Mouse (Mus musculus) cerebellum, adult 2 months (tissue): ENCODE results near the gene Dstyk. TPM values are rescaled to one million over a fixed set of nuclear protein-coding genes. Genes with fewer than 3 reads are reported as not detected.

ENCODE experiments used
- DNase-seq, 2 experiments: peaks; one replicate each; pipeline ENCODE4 v3.0.0; 2021
- H3K27ac ChIP-seq: fragments of 200-500 bp; 2 replicates; pipeline ENCODE4 v1.5.1; 2012; ENCODE audit warnings: low read length, control low read depth, inconsistent platforms; ENCODE audit not compliant: insufficient read depth
- H3K27me3 ChIP-seq: fragments of 200-500 bp; 2 replicates; pipeline ENCODE4 v1.6.1; 2012; ENCODE audit warnings: inconsistent platforms, mild to moderate bottlenecking, low read length, moderate library complexity; ENCODE audit not compliant: control insufficient read depth, insufficient read depth
- H3K4me1 ChIP-seq: fragments of 200-500 bp; 2 replicates; pipeline ENCODE4 v1.6.1; 2011; ENCODE audit warnings: low read length; ENCODE audit not compliant: control insufficient read depth, insufficient read depth
- H3K4me3 ChIP-seq: fragments of 200-500 bp; replicated peaks from 2 replicates; pipeline ENCODE3; 2011; ENCODE audit warnings: mild to moderate bottlenecking, low read depth, low read length, control low read depth; ENCODE audit not compliant: insufficient read depth
- CTCF ChIP-seq: fragments of 200-500 bp; IDR thresholded peaks from 2 replicates; pipeline ENCODE4 v1.5.1; 2011; ENCODE audit warnings: low read depth, mild to moderate bottlenecking, control low read depth, low read length, moderate library complexity, borderline replicate concordance; ENCODE audit not compliant: insufficient read depth
- POLR2A ChIP-seq: fragments of 200-500 bp; IDR thresholded peaks from 2 replicates; pipeline ENCODE4 v1.6.1; 2011; ENCODE audit warnings: low read length, control low read depth, borderline replicate concordance; ENCODE audit not compliant: insufficient read depth
- WGBS: fragments of 180-500 bp; shearing (Covaris S2); methylation state at CpG from one replicate; pipeline ENCODE4 v1.1.7; 2018; 5-methylcytosine and 5-hydroxymethylcytosine counted together
- polyA plus RNA-seq: library from polyadenylated mRNA; depleted of rRNA; stranded (reverse); fragments of >200 nt; gene quantifications from 2 replicates; pipeline ENCODE4 v1.2.3, GENCODE M21; 2012

Gene Dstyk
- polyA plus RNA-seq, 1 experiment = 32.6 TPM

DNA sequence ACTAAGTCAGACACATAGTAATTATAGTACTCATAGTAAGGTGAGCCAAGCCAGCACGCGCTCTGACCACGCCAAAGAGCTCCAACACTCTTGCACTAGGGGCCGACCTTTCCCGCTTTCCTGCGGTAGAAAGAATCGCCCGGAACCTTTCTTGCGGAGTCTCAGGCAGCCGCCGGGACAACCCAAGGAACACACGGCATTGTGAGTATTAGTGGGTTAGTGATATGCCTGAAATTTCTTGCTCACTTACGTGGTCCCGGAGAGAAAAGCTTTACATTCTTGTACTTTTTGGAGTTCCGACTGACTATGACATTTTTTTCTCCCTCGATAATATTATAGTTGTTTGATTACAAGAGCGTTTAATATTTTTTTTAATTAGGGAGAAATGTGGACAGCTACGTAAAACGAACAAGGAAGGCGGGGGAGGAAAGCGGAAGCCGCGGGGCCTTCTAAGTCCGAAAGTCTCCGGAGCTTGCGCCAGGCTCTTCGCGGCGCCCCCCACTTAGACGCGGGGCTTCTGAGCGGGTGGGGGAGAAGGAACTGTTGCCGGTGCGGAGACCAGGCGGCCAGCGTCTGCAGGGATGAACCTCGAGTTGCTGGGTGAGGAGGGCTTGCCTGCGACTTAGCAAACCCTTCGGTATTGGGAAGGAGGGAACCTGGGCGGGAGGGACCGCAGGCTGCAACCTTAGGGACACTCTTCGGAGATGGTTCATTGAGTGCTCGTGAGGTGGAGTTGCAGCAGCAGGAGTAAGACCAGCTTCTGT, 59.8 kb downstream of the Dstyk start, which contains the start of gene Rbbp5:
Rbbp5 (plus strand) TSS at position 438 of the 764 bp plus-strand sequence.
- TF ChIP-seq POLR2A (peak; percentile 65; the same call in 1 of the 2 replicates), CTCF (no peak)
- Histone ChIP-seq H3K4me3 (peak within 1 kb of the TSS; percentile 98), H3K27me3 (no peaks in the 10 kb centered on the region), H3K27ac (peak within 1 kb of the TSS; percentile 65; the same call in 1 of the 2 replicates), H3K4me1 (no peaks in the 10 kb centered on the region; the same call in 1 of the 2 replicates)
- DNase-seq = peak; percentile 85 to 91
- under 1% methylated on average over 43 of the region's 43 CpGs for WGBS

DNA sequence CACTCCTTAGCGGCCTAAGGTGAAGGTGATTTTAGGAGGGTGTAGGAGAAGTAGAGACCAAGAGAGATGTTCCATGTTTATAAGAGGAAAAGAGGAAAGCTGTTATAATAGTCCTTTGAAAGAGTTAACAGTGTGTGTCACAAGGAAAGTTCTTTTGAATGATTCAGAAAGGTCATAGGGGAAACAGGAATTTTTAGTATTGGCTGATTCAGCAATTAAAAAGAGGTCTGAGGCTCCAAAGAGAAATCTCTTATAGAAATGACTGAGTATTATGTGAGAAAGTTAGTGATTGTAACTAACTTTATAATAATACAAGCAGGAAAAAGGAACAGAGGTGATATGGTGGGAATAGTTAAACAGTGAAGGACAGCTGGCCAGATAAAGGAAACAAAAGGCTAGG, 62.1 kb downstream of the Dstyk start:
- no peak for DNase-seq
- WGBS = 82% methylated on average over 1 of the region's 1 CpGs
- no peak overlapping the region for H3K27ac ChIP-seq
- TF ChIP-seq POLR2A = no peak
- TF ChIP-seq CTCF = no peak
- no peaks in the 10 kb centered on the region for H3K27me3 ChIP-seq
- H3K4me3 ChIP-seq = no peak overlapping the region
- H3K4me1 ChIP-seq = no peaks in the 10 kb centered on the region; the same call in 1 of the 2 replicates

DNA sequence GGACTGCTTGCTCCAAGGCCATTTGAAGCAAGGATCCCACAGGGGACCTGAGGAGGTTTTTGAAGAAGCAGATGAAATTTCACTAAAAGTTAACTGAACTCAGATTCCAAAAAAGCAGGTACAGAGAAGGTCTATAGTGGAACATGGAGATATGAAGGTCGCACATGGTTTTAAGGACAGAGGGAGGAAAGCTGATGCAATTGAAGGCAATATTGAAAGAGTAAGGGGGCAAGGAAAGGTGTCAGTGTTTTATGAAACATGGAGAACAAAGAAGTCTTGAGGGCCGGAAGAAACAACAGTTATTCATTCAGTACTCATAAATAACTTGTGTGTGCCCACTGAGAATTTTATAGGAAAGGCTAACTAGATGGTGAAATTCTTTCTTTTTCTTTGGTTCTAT, 64.3 kb downstream of the Dstyk start:
- 89% methylated on average over 2 of the region's 2 CpGs for WGBS
- TF ChIP-seq CTCF (no peak), POLR2A (no peak)
- Histone ChIP-seq H3K4me3 (no peak overlapping the region), H3K27me3 (no peaks in the 10 kb centered on the region), H3K4me1 (no peaks in the 10 kb centered on the region; the same call in 1 of the 2 replicates), H3K27ac (no peak overlapping the region)
- DNase-seq = no peak

GRCm38 (mm10) chr1:132483234-132483633, 65.9 kb downstream of the Dstyk start:
- no peak for DNase-seq
- Histone ChIP-seq H3K27ac (no peak overlapping the region), H3K4me3 (no peak overlapping the region), H3K27me3 (no peaks in the 10 kb centered on the region), H3K4me1 (no peaks in the 10 kb centered on the region)
- no peak for TF ChIP-seq POLR2A
- TF ChIP-seq CTCF = no peak
- WGBS = 73% methylated on average over 3 of the region's 3 CpGs

GRCm38 (mm10) chr1:132483759-132484158, 66.4 kb downstream of the Dstyk start:
- H3K4me3 ChIP-seq = no peak overlapping the region
- WGBS = 69% methylated on average over 6 of the region's 6 CpGs
- H3K27me3 ChIP-seq = no peaks in the 10 kb centered on the region
- TF ChIP-seq POLR2A (no peak), CTCF (no peak)
- DNase-seq = no peak
- no peak overlapping the region for H3K27ac ChIP-seq
- H3K4me1 ChIP-seq = no peaks in the 10 kb centered on the region

DNA sequence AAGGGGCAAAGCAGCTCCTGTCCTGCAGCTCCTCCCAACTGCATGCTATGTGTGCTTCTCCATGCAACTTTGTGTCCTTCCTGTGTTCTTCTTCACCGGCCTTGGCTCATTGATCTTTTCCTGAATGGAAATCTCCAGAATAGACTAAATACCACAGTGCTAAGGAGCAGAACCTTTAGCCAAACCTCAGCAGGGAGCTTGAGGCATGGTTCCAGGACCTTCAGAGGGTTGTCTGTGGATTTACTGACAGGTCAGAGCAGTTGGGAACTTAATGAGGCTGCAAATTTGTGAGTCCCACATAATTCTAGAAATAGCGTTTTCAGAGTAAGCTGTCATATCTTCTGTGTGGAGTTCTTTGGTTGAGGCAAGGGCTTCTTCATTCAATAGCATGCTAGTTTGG, 83.2 kb downstream of the Dstyk start:
- 4% methylated on average over 2 of the region's 2 CpGs for WGBS
- TF ChIP-seq CTCF = no peak
- no peak for TF ChIP-seq POLR2A
- DNase-seq = peak; percentile 46 to 58
- H3K27me3 ChIP-seq = no peaks in the 10 kb centered on the region
- H3K4me1 ChIP-seq = peaks cover 4% of the 10 kb centered on the region; the same call in 1 of the 2 replicates
- H3K27ac ChIP-seq = no peak overlapping the region
- H3K4me3 ChIP-seq = no peak overlapping the region

DNA sequence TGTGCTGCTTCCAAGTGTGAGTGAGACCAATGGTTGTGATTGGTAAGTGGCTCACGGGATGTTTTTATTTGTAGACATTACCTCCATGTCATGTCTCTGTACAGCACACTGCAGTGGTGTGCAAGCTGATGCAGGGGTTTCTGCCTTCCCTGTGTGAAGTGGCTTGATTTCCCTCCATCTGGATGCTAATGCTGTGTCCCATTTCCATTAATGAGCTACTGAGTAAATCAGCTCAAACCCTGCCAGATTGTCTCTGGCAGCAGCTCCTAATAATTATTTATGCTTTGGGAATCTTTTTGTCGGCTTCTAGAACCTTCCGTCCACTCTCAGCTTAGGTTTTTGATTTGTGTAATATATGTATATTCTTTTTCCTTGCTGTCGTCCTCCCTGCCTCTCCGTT, 87.8 kb downstream of the Dstyk start:
- WGBS = 55% methylated on average over 5 of the region's 5 CpGs
- no peak overlapping the region for H3K4me3 ChIP-seq
- TF ChIP-seq POLR2A (no peak), CTCF (no peak)
- peak in 1 of 2 experiments; percentile 17 for DNase-seq
- no peaks in the 10 kb centered on the region for H3K27me3 ChIP-seq
- H3K27ac ChIP-seq = peak overlapping the region; percentile 43; the same call in 1 of the 2 replicates
- H3K4me1 ChIP-seq = peaks cover 13% of the 10 kb centered on the region

GRCm38 (mm10) chr1:132506058-132506457, 88.7 kb downstream of the Dstyk start, which contains the start of gene Tmem81:
TSS of gene Tmem81 (plus strand) at chr1:132506230.
- DNase-seq = peak in 1 of 2 experiments; percentile 10
- 69% methylated on average over 7 of the region's 7 CpGs for WGBS
- TF ChIP-seq POLR2A (no peak), CTCF (no peak)
- no peaks in the 10 kb centered on the region for H3K27me3 ChIP-seq
- peak within 1 kb of the TSS; percentile 87; the same call in 1 of the 2 replicates for H3K27ac ChIP-seq
- H3K4me3 ChIP-seq = no peak within 1 kb of the TSS
- peaks cover 13% of the 10 kb centered on the region for H3K4me1 ChIP-seq
